Mouse (Mus musculus) embryonic stem cell, embryonic (primary cell): ENCODE results near the gene Syngr3.

Source experiments
- CTCF ChIA-PET, 4 experiments: fragments of 300-600 bp in 2 of 4; fragments of 350-600 bp in 2 of 4; sonication (Branson Sonifier 250); formaldehyde crosslinking; loops; one replicate each; lab custom pipeline; 2022; ENCODE audit warnings: inconsistent platforms in 2 of 4; lab: Charles Lee
- POLR2A ChIA-PET, 4 experiments: fragments of 300-600 bp in 2 of 4; fragments of 350-600 bp in 2 of 4; sonication (Branson Sonifier 250); formaldehyde crosslinking; loops; one replicate each; lab custom pipeline; 2022; ENCODE audit warnings: antibody characterized with exemption in 4 of 4, inconsistent platforms in 1 of 4; lab: Charles Lee

The Syngr3 gene

GRCm38 (mm10) chr17:24676187-24676586 lies 13.6 kb downstream of the Syngr3 start:
- ChIA-PET CTCF (interaction anchor here (0.6 to 2.8 kb wide), 41 partner anchors 8 to 212 kb away, joined by 3 to 18 read pairs (median 3); partner anchors contain the start of genes Mlst8 (in 3 of the 4), Nthl1 (in 2 of the 4), Pkd1 (in 2 of the 4) and Tsc2 (in 2 of the 4)), POLR2A (interaction anchor here (0.6 to 6.8 kb wide), 55 partner anchors 8 to 284 kb away, joined by 3 to 50 read pairs (median 4); partner anchors contain the start of genes Traf7 (in 4 of the 4), Rnf151 (in 3 of the 4), Rps2 (in 3 of the 4) and Mlst8 (in 2 of the 4))

- POLR2A ChIA-PET, result interaction anchor here (0.6 to 8.9 kb wide), 17 partner anchors 12 to 706 kb away, joined by 3 to 182 read pairs (median 5); partner anchors contain the start of genes Traf7 (in 3 of the 4), Syngr3 (in 2 of the 4), Mlst8 (in 1 of the 4) and Pkd1 (in 1 of the 4)
- CTCF ChIA-PET, result interaction anchor here in 1 of 4 experiments (0.5 kb wide), 1 partner anchor 78 kb away, joined by 3 read pairs; no protein-coding TSS in a partner anchor
Observed at GRCm38 (mm10) chr17:24674277-24674676, 15.5 kb downstream of the Syngr3 start.

- ChIA-PET POLR2A (interaction anchor here in 3 of 4 experiments (0.6 to 8.9 kb wide), 29 partner anchors 8 to 421 kb away, joined by 3 to 182 read pairs (median 5); partner anchors contain the start of genes Npw (in 2 of the 3), Pkd1 (in 2 of the 3), Traf7 (in 2 of the 3) and Ccnf (in 1 of the 3)), CTCF (interaction anchor here in 1 of 4 experiments (1.0 kb wide), 1 partner anchor 44 kb away, joined by 3 read pairs; no protein-coding TSS in a partner anchor)
Observed at GRCm38 (mm10) chr17:24672141-24672540, 17.6 kb downstream of the Syngr3 start.

- ChIA-PET POLR2A (interaction anchor here in 3 of 4 experiments (0.7 to 8.9 kb wide), 39 partner anchors 9 to 420 kb away, joined by 3 to 182 read pairs (median 6); partner anchors contain the start of genes Traf7 (in 3 of the 3), Ccnf (in 2 of the 3), Mlst8 (in 2 of the 3) and Npw (in 2 of the 3)), CTCF (interaction anchor here in 1 of 4 experiments (1.0 kb wide), 1 partner anchor 43 kb away, joined by 3 read pairs; no protein-coding TSS in a partner anchor)
Observed at GRCm38 (mm10) chr17:24671346-24671745, 18.4 kb downstream of the Syngr3 start.

GRCm38 (mm10) chr17:24670246-24670844 lies 19.4 kb downstream of the Syngr3 start:
- ChIA-PET POLR2A (interaction anchor here (0.6 to 8.9 kb wide), 74 partner anchors 8 to 501 kb away, joined by 3 to 182 read pairs (median 6); partner anchors contain the start of genes Mlst8 (in 3 of the 4), Nthl1 (in 3 of the 4), Tbl3 (in 3 of the 4) and Traf7 (in 3 of the 4)), CTCF (interaction anchor here in 3 of 4 experiments (0.5 to 2.6 kb wide), 10 partner anchors 8 to 312 kb away, joined by 3 to 10 read pairs (median 3); partner anchors contain the start of genes Nthl1 (in 1 of the 3), Pkd1 (in 1 of the 3), Tbl3 (in 1 of the 3) and Tsc2 (in 1 of the 3))

- ChIA-PET CTCF (interaction anchor here in 3 of 4 experiments (0.5 to 3.0 kb wide), 24 partner anchors 8 to 318 kb away, joined by 3 to 15 read pairs (median 3); partner anchors contain the start of genes Nthl1 (in 2 of the 3), Pkd1 (in 2 of the 3), Tbl3 (in 2 of the 3) and Tsc2 (in 2 of the 3)), POLR2A (interaction anchor here (0.6 to 8.9 kb wide), 114 partner anchors 8 to 500 kb away, joined by 3 to 182 read pairs (median 4); partner anchors contain the start of genes Nthl1 (in 4 of the 4), Tsc2 (in 4 of the 4), Mlst8 (in 3 of the 4) and Pkd1 (in 3 of the 4))
Observed at GRCm38 (mm10) chr17:24669545-24670245, 20.1 kb downstream of the Syngr3 start, which contains the start of gene Zfp598. Gene Zfp598, plus strand, starts transcription at chr17:24669687.

- POLR2A ChIA-PET, result interaction anchor here (0.6 to 8.9 kb wide), 104 partner anchors 8 to 527 kb away, joined by 3 to 182 read pairs (median 5); partner anchors contain the start of genes Nthl1 (in 4 of the 4), Tsc2 (in 4 of the 4), Mlst8 (in 3 of the 4) and Pkd1 (in 3 of the 4)
Observed at GRCm38 (mm10) chr17:24669214-24669544, 20.6 kb downstream of the Syngr3 start.

GRCm38 (mm10) chr17:24667416-24667815 lies 22.3 kb downstream of the Syngr3 start:
- ChIA-PET POLR2A (interaction anchor here (0.5 to 8.9 kb wide), 59 partner anchors 8 to 909 kb away, joined by 3 to 182 read pairs (median 4); partner anchors contain the start of genes Npw (in 4 of the 4), Nthl1 (in 4 of the 4), Tsc2 (in 4 of the 4) and Pkd1 (in 3 of the 4)), CTCF (interaction anchor here (0.6 to 3.0 kb wide), 40 partner anchors 8 to 1536 kb away, joined by 3 to 21 read pairs (median 4); partner anchors contain the start of genes Nthl1 (in 4 of the 4), Tsc2 (in 3 of the 4), Npw (in 2 of the 4) and Pkd1 (in 2 of the 4))

More at GRCm38 (mm10) chr17:24669214-24669544, 20.6 kb downstream of the Syngr3 start:
- CTCF ChIA-PET, result interaction anchor here in 3 of 4 experiments (0.7 to 3.0 kb wide), 22 partner anchors 9 to 318 kb away, joined by 3 to 15 read pairs (median 3); partner anchors contain the start of genes Nthl1 (in 2 of the 3), Pkd1 (in 2 of the 3), Tbl3 (in 2 of the 3) and Tsc2 (in 2 of the 3)

- ChIA-PET CTCF (interaction anchor here (0.6 to 3.0 kb wide), 37 partner anchors 8 to 1536 kb away, joined by 3 to 21 read pairs (median 5); partner anchors contain the start of genes Nthl1 (in 4 of the 4), Tsc2 (in 3 of the 4), Npw (in 2 of the 4) and Pkd1 (in 2 of the 4)), POLR2A (interaction anchor here (0.5 to 8.9 kb wide), 48 partner anchors 9 to 908 kb away, joined by 3 to 182 read pairs (median 4); partner anchors contain the start of genes Nthl1 (in 4 of the 4), Tsc2 (in 4 of the 4), Npw (in 3 of the 4) and Pkd1 (in 3 of the 4))
Observed at GRCm38 (mm10) chr17:24667011-24667410, 22.7 kb downstream of the Syngr3 start.

GRCm38 (mm10) chr17:24658017-24658758 lies 31.6 kb downstream of the Syngr3 start, which contains the start of gene Npw:
Gene Npw, minus strand, starts transcription at chr17:24658457.
- ChIA-PET CTCF (interaction anchor here in 3 of 4 experiments (0.6 to 3.8 kb wide), 7 partner anchors 8 to 64 kb away, joined by 3 to 21 read pairs (median 3); partner anchors contain the start of genes Slc9a3r2 (in 1 of the 3), Tbl3 (in 1 of the 3) and Zfp598 (in 1 of the 3)), POLR2A (interaction anchor here (0.6 to 3.9 kb wide), 35 partner anchors 9 to 244 kb away, joined by 3 to 41 read pairs (median 6); partner anchors contain the start of genes Nthl1 (in 3 of the 4), Traf7 (in 3 of the 4), Tsc2 (in 3 of the 4) and Zfp598 (in 3 of the 4))

- ChIA-PET CTCF (interaction anchor here in 2 of 4 experiments (1.0 to 2.0 kb wide), 6 partner anchors 14 to 115 kb away, joined by 3 to 8 read pairs (median 6); partner anchors contain the start of genes Nthl1 (in 1 of the 2), Tsc2 (in 1 of the 2) and Zfp598 (in 1 of the 2)), POLR2A (interaction anchor here in 1 of 4 experiments (0.7 to 3.5 kb wide), 10 partner anchors 11 to 601 kb away, joined by 3 to 14 read pairs (median 3); partner anchors contain the start of genes Syngr3, Traf7 and Zfp598)
Observed at GRCm38 (mm10) chr17:24654969-24655368, 34.8 kb downstream of the Syngr3 start.

- POLR2A ChIA-PET, result interaction anchor here (0.7 to 3.1 kb wide), 16 partner anchors 10 to 1505 kb away, joined by 3 to 13 read pairs (median 3); partner anchors contain the start of genes Nthl1 (in 2 of the 4), Traf7 (in 2 of the 4), Tsc2 (in 2 of the 4) and Zfp598 (in 2 of the 4)
- CTCF ChIA-PET, result interaction anchor here in 3 of 4 experiments (0.5 to 2.0 kb wide), 15 partner anchors 13 to 1578 kb away, joined by 3 to 15 read pairs (median 4); partner anchors contain the start of genes Zfp598 (in 2 of the 3), E4f1 (in 1 of the 3), Mlst8 (in 1 of the 3) and Nthl1 (in 1 of the 3)
Observed at GRCm38 (mm10) chr17:24653967-24654710, 35.6 kb downstream of the Syngr3 start.

GRCm38 (mm10) chr17:24651835-24652234 lies 37.9 kb downstream of the Syngr3 start:
- CTCF ChIA-PET, result interaction anchor here in 2 of 4 experiments (0.7 to 2.0 kb wide), 4 partner anchors 23 to 112 kb away, joined by 3 to 7 read pairs (median 4); no protein-coding TSS in a partner anchor
- POLR2A ChIA-PET, result interaction anchor here in 3 of 4 experiments (0.6 to 3.5 kb wide), 14 partner anchors 10 to 277 kb away, joined by 3 to 19 read pairs (median 5); partner anchors contain the start of genes Pkd1 (in 2 of the 3), Traf7 (in 2 of the 3), Zfp598 (in 2 of the 3) and Msrb1 (in 1 of the 3)

GRCm38 (mm10) chr17:24650766-24651165 lies 39.0 kb downstream of the Syngr3 start:
- CTCF ChIA-PET, result interaction anchor here in 3 of 4 experiments (0.6 to 2.0 kb wide), 8 partner anchors 7 to 189 kb away, joined by 3 to 7 read pairs (median 3); partner anchors contain the start of gene Npw (in 1 of the 3)
- POLR2A ChIA-PET, result interaction anchor here in 3 of 4 experiments (0.6 to 3.5 kb wide), 25 partner anchors 9 to 920 kb away, joined by 3 to 21 read pairs (median 5); partner anchors contain the start of genes Nthl1 (in 2 of the 3), Pkd1 (in 2 of the 3), Traf7 (in 2 of the 3) and Tsc2 (in 2 of the 3)
